Mouse (Mus musculus) layer of hippocampus, postnatal 14 days (tissue): ENCODE results near the gene Vps13d. TPM values are rescaled to one million over a fixed set of nuclear protein-coding genes. Genes with fewer than 3 reads are reported as not detected.

ENCODE experiments used
- DNase-seq, 2 experiments: peaks; one replicate each; pipeline ENCODE4 v3.0.0; 2021 to 2022; ENCODE audit warnings: low spot score in 2 of 2, mixed read lengths in 1 of 2
- total RNA-seq, 2 experiments: library from RNA; stranded (reverse); gene quantifications; 2 replicates each; pipeline ENCODE4 v1.2.3; 2021

Gene Vps13d
- total RNA-seq, 2 experiments from 2014 or later, result 68.2 to 75.9 TPM

DNA sequence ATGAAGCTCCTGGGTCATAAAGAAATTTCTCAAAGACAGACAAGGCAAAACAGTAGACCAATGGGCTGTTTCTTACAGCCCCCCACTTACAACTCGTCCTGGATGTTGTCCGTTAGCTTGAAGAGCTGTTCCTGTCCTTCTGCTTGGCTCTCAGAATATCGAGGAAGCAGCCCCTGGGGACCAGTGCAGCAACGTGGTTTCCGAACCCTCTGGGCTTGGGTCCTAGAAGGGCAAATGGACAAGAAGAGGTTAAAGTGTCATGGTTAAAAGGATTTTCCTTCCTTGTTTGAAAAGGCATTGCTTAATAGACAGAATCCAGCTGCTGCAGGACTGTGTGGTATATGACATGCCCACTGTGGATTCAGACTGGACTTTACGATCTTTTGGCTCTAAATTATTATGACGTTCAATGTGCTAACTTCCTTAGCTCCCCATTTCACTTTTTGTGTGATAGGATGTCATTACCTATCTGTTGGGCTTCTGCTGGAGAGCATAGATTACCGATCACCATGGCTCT, 211.5 kb downstream of the Vps13d start:
- DNase-seq, result no peak

DNA sequence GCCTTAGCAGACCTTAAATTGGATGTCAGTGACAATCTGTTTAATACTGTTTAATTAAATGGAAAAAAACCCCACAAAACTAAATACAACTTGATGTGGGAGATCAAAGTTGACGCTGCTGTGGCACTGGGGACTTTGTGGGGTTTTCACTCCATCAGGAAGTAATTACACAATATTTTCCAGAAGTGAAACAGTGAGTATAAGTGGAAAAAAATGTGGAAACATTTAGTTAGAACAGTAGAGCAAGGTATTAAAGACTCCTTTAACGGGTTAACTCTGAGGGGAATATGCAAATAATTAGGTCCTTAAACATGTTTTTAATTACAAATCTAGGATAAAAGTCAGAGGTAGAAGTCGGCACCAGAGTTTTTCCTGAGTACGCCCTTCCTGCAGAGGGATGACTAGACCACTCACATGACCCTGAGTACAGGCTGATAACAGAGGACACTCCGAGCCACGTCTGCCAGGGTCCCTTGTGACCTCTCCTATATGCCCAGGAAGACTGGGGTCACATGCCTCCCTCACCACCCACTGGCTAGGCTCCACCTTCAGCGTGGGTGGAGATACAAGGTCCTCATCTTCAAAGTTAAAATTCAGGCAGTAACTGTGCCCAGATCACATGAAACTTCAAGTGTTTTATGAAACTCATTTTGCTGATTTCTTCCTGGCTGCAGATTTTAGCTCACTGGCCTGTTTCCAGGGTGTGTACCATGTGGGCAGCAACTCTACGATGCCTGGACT, 213.8 kb downstream of the Vps13d start:
- DNase-seq, result no peak

DNA sequence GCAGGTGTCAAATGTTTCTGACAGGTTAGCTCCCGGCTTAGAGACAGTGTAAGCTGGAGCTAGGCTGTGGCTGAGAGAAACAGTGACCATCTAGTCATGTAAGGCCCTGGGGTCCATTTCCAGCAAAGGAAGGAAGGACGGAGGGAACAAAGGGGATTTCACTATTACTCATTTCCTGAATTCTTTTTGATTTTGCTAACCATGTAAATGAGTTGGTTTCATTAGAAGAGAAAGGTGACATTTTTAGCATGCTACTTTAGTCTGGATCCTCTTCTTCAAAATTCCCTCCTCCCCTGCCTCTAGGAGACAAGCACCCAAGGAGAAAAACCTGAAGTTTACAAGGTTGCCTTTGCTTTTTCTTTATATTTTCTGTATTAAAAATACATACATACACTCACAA, 214.7 kb downstream of the Vps13d start:
- DNase-seq, result no peak

- DNase-seq, result no peak
Measured at GRCm38 (mm10) chr4:144978039-144978438, 216.8 kb downstream of the Vps13d start.

GRCm38 (mm10) chr4:144977057-144977456, 217.7 kb downstream of the Vps13d start:
- DNase-seq, result no peak

GRCm38 (mm10) chr4:144975505-144975904, 219.3 kb downstream of the Vps13d start:
- DNase-seq, result no peak

DNA sequence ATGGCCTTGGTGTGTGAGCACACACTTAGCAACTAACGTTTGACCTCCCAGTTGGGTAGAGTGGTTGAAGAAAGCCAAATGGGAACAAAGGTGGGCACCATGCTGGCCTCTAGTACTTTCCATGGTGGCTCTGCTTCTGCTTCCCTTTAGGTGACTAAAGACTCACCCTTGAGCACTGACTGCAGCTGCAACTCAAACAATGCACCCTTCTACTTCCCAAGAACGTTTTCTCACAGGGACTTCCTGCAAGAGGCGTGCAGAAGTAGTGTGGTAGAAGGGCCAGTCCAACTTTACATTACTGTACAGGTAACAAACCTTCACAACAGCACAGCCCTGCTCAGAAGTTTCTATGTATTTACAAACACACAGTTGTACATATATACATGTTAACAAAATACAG, 220.3 kb downstream of the Vps13d start:
- no peak for DNase-seq

DNA sequence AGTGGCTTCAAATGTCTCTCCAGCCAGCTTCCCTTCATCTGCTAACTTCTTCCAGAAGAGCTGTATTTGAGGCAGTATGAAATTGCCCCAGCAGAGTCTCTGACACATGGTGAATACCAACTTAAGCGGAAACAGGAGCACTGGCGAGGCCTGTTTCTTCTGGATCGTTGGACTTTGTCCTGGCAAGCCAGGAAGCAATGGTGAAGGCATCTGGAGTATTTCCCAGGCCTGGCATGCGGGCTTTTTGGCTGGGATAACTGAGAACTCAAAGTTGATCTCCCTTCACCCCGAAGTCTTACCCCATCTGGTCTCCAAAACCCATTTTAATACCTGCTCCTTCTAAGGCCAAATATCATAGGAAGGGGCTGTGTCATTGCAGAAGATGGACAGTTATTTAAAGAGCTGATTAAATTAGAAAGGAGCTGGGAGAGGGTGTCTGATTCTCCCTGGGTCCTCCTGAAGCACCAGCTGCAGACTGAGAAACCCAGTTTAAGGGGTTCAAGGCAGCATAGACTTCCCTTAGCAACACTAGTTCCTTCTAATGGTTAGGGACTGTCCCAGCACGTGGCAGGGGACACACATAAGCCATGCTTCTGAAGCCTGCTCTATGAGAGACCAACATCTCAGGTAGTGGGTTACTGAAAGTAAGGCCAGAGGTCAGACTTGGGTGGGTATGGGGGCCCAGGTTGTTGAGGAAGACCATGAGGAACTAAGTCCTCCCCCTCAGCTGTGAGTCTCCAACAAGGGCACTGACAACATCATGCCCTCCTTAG, 221.7 kb downstream of the Vps13d start:
- peak in 1 of 2 experiments; percentile 69 for DNase-seq

GRCm38 (mm10) chr4:144971048-144971447, 223.8 kb downstream of the Vps13d start:
- no peak for DNase-seq

DNA sequence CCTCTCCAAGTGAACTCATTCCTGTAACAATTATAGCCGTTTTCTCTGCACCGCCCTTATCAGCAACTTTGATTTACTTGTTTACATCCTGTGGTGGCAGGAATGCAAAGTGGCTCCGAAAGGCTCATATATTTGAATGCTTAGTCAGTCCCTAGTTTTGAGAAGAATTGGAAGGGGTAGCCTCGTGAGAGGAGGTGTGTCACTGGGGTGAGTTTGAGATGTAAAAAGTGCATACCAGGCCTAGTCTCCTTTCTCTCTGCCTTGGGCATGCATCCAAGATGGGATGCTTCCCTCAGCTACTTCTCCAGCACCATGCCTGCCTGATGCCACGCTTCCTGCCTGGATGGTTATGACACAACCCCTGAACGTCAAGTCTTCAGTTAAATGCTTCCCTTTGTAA, 225.8 kb downstream of the Vps13d start:
- DNase-seq, result no peak

GRCm38 (mm10) chr4:144968371-144968770, 226.4 kb downstream of the Vps13d start:
- no peak for DNase-seq

- DNase-seq, result no peak
Measured at GRCm38 (mm10) chr4:144965255-144965654, 229.6 kb downstream of the Vps13d start.

DNA sequence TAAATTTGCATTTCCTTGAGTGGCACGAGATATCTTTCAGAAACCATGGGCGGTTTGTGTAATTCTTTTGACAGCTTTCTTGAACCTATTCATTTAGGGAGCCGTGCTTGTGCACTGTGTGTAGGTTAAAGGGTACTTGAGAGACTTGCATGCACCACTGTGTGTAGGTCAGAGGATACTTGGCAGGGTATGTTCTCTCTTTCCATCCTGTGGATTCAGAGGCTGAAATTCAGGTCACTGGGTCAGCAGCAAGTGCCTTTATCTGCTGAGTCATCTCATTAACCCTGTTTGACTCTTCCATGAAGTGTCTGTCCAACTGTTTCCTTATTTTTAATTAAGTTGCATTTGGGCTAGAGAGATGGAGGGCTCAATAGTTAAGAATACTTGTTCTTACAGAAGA, 233.1 kb downstream of the Vps13d start:
- no peak for DNase-seq

DNA sequence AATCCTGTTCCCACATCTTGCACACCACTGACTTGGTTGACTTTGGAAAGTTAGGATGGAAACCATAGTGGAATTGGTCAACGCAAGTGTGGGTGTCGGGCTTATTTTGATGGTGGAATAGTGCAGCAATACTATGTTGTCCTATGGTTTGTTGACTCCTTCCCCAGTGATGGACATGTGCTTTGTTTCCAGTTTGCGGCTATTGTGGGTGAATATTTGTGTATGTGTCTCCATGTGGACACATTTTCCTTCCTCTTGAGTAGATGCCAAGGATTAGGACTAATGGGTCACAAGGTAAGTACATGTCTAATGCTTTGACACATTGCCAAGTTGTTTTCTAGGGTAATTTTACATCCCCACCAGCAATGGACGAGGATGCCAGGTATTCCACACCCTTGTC, 233.6 kb downstream of the Vps13d start:
- DNase-seq, result no peak

DNA sequence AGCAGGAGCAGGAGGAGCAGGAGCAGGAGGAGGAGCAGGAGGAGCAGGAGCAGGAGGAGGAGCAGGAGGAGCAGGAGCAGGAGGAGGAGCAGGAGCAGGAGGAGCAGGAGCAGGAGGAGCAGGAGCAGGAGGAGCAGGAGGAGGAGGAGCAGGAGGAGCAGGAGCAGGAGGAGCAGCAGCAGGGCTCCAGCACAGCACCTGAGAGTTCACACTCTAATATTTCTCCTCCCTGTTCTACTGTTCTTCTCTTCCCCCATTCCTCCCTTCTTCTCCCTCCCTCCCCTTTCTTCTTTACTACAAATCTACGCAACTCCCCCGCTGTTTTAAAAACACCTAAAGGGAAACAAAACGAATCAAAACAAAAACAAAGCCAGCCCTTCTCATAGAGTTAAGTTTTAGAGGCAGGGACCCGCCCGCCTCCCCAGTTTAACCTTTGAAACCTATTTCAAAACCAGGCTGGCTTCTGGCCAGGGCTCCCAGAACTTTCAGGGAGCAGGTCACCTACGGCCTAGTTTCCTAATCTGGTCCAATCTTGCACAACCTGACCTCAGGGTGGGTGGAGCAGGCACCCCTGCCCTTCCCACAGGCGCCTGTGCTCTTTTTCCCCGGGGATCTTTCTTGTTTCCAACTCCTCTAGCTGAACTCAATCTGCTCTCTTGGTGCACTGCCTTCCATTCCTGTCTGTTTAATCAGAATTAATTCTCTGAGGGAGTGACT, 234.5 kb downstream of the Vps13d start:
- no peak for DNase-seq

DNA sequence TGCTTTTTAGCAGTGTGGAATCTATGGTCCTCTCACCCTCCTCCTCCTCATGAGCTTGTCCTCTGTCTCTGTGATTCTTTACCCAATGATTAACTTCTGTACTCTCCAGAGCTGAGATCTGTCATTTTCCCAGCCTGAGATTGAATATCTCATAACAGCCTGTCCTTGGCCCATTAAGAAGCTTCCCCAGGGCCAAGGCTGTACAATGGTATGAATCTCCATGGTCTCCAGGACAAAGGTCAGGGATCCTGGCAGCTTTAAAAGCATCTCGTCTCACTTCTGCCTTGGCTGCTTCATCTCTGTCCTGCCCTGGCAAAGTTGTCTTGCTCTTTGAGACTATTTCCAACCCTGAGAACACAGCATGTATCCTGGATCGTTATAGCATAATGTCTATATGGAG, 237.1 kb downstream of the Vps13d start:
- DNase-seq, result no peak

DNA sequence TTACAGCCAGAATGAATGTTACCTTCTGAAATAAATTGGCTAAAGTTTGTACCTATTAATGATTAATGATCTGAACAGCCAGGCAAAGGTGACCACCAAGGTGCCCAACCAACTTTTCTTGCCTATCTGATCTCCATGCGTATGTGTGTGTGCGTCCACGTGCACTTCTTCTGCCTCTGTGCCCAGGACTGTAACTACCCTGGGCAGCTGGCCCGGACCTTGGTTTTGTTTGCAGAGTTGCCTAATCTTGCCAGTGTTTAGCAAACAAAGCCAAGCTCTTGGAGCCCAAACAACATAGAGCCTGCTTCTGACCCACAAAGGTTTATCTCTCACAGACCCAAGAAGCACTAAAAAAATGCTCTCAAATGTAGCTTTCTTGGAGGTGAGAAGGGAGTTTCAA, 237.6 kb downstream of the Vps13d start:
- no peak for DNase-seq

- DNase-seq, result no peak
Measured at GRCm38 (mm10) chr4:144956293-144956692, 238.5 kb downstream of the Vps13d start.

DNA sequence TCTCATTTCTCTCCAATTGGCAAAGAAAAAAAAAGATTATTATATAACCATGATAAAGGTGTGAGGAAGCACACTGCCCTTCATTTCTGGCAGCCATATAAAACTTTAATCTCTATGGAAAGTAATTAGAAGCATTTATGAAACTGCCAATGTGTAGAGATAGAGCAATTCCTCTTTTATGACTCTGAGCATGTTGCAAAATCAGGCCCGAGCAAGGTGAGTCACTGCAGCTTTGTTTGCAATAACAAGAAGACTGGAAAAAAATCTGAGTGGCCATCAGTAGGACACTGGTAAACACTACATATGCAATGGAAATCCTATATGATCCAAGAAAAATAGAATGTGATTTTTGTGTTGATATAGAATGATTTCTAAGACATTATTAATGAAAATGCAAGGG, 238.9 kb downstream of the Vps13d start:
- DNase-seq, result no peak

- DNase-seq, result no peak
Measured at GRCm38 (mm10) chr4:144953421-144953820, 241.4 kb downstream of the Vps13d start.

- no peak for DNase-seq
Measured at GRCm38 (mm10) chr4:144951859-144952258, 242.9 kb downstream of the Vps13d start.

DNA sequence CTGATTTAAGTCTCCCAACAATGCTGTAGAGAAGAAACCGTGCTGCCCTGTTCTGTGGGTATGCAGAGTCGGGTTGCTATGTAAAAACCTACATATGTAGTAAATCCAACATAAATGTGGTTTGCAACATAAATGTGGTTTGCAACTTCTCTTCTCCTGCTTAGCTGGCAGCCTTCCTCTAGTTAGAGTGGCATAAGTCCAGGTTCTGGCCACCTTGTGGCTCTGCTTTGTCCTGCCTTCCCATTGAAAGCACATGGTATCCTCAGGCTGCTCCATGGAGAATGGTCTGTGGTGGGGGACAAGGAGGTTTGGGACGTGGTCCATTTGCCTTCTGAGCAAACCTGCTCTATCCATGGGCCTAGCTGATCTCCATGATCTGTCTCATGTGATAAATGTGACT, 243.9 kb downstream of the Vps13d start:
- DNase-seq, result no peak
